25 mouse cellular contexts compared by ENCODE assay signal in the genomic region with DNA sequence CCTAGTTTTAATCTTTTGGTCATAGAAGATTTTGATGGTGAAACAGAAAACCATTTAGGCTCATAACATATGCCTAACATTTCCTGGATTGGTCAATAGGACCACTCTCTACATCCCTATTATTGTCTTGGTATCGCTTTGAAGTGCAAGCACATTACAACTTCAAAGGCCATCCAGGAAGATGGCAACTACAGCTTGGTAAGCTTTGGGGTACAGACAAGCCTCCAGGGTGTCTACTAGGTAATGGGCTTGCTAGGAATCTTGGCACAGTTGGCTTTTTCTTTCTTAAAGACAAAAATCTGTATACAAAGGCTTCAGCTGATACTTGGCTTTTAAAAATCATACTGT.
A peak's percentile ranks its signal among the peaks of the same experiment; 100 is the strongest.
DNase-seq lines count a peak whose midpoint lies in the region; ATAC-seq lines count a peak whose summit lies in the region.
"Had no signal": no experiment of that assay in that cellular context is flagged by ENCODE, and none has a peak within 500 bp of the region (broad histone marks: within the 10 kb centered on the region; RNA-seq: fewer than 3 reads in every experiment).

No protein-coding gene starts in this region.

- H3K4me3 ChIP-seq in forebrain, embryonic 10.5 days, result no peak overlapping the region
- no peak overlapping the region for H3K4me3 ChIP-seq in forebrain, embryonic 15.5 days
- no peak overlapping the region for H3K4me3 ChIP-seq in hindbrain, embryonic 11.5 days (ENCODE audit: low read depth, low read length)
- H3K4me3 ChIP-seq in hindbrain, embryonic 13.5 days, result no peak overlapping the region
- H3K4me3 ChIP-seq in midbrain, embryonic 15.5 days, result no peak overlapping the region
- H3K4me3 ChIP-seq in midbrain, embryonic 11.5 days (ENCODE audit: low read depth, low read length), result no peak overlapping the region
- H3K4me3 ChIP-seq: embryonic facial prominence, embryonic 10.5 days; embryonic facial prominence, embryonic 13.5 days; erythroblast, embryonic 14.5 days; heart, embryonic 12.5 days; heart, embryonic 15.5 days; hindbrain, embryonic 10.5 days; hindbrain, embryonic 15.5 days had no signal

- DNase-seq in forebrain, embryonic 10.5 days (ENCODE audit: extremely low spot score, low spot score), result no peak
- DNase-seq in hindbrain, embryonic 11.5 days (ENCODE audit: low spot score), result no peak
- no peak for DNase-seq in midbrain, embryonic 11.5 days (ENCODE audit: low spot score, missing footprints)
- DNase-seq: adrenal gland, adult 8-10 months; adrenal gland, postnatal 25 days; cerebellum, adult 11-12 months; cerebellum, adult 8-10 months; cerebellum, postnatal 10 days; cerebellum, postnatal 36 days; gastrocnemius, postnatal 25 days; heart, adult 18-20 months; heart, postnatal 10 days; heart, postnatal 36 days had no signal

- no peak for ATAC-seq in forebrain, embryonic 15.5 days (replicated peaks)
- ATAC-seq in hindbrain, embryonic 11.5 days (ENCODE audit: low FRiP score), result 0 out of 2 replicates have a peak, but pooled peaks have one; percentile 12
- no peak for ATAC-seq in hindbrain, embryonic 13.5 days (ENCODE audit: low FRiP score)
- ATAC-seq in midbrain, embryonic 15.5 days (replicated peaks), result 0 out of 2 replicates have a peak, but pooled peaks have one; percentile 31
- ATAC-seq in midbrain, embryonic 11.5 days (ENCODE audit: low FRiP score), result no peak
- ATAC-seq: activated CD4-positive, CD25-positive, alpha-beta regulatory T cell, adult 4 months; intestine, postnatal 0 days had no signal

- no peak overlapping the region for H3K4me2 ChIP-seq in forebrain, embryonic 15.5 days (replicated peaks)
- H3K4me2 ChIP-seq in hindbrain, embryonic 11.5 days (replicated peaks; ENCODE audit: low read depth, low read length), result no peak overlapping the region
- no peak overlapping the region for H3K4me2 ChIP-seq in hindbrain, embryonic 13.5 days
- H3K4me2 ChIP-seq in midbrain, embryonic 15.5 days, result no peak overlapping the region
- H3K4me2 ChIP-seq in midbrain, embryonic 11.5 days, result no peak overlapping the region
- H3K4me2 ChIP-seq: embryonic facial prominence, embryonic 13.5 days; heart, embryonic 12.5 days; heart, embryonic 15.5 days; hindbrain, embryonic 15.5 days had no signal

- no peak overlapping the region for H3K9ac ChIP-seq in forebrain, embryonic 15.5 days (replicated peaks)
- H3K9ac ChIP-seq in hindbrain, embryonic 11.5 days (ENCODE audit: low read depth, low read length), result no peak overlapping the region
- no peak overlapping the region for H3K9ac ChIP-seq in hindbrain, embryonic 13.5 days
- H3K9ac ChIP-seq in midbrain, embryonic 15.5 days, result no peak overlapping the region
- no peak overlapping the region for H3K9ac ChIP-seq in midbrain, embryonic 11.5 days (ENCODE audit: low read length)
- H3K9ac ChIP-seq: embryonic facial prominence, embryonic 13.5 days; heart, embryonic 12.5 days; heart, embryonic 15.5 days; hindbrain, embryonic 15.5 days had no signal

- H3K36me3 ChIP-seq in forebrain, embryonic 10.5 days (replicated peaks), result no peaks in the 10 kb centered on the region
- no peaks in the 10 kb centered on the region for H3K36me3 ChIP-seq in forebrain, embryonic 15.5 days
- H3K36me3 ChIP-seq in hindbrain, embryonic 11.5 days (ENCODE audit: control insufficient read depth, insufficient read depth, low read length), result no peaks in the 10 kb centered on the region
- H3K36me3 ChIP-seq in hindbrain, embryonic 13.5 days, result no peaks in the 10 kb centered on the region
- H3K36me3 ChIP-seq in midbrain, embryonic 15.5 days (replicated peaks), result no peaks in the 10 kb centered on the region
- H3K36me3 ChIP-seq in midbrain, embryonic 11.5 days (ENCODE audit: control insufficient read depth, insufficient read depth, low read length), result no peaks in the 10 kb centered on the region
- H3K36me3 ChIP-seq: embryonic facial prominence, embryonic 10.5 days; embryonic facial prominence, embryonic 13.5 days; heart, embryonic 12.5 days; heart, embryonic 15.5 days; hindbrain, embryonic 10.5 days; hindbrain, embryonic 15.5 days had no signal

- H3K9me3 ChIP-seq in forebrain, embryonic 10.5 days, result no peaks in the 10 kb centered on the region
- no peaks in the 10 kb centered on the region for H3K9me3 ChIP-seq in forebrain, embryonic 15.5 days
- H3K9me3 ChIP-seq in hindbrain, embryonic 11.5 days (ENCODE audit: control insufficient read depth, low read length), result no peaks in the 10 kb centered on the region
- no peaks in the 10 kb centered on the region for H3K9me3 ChIP-seq in hindbrain, embryonic 13.5 days
- H3K9me3 ChIP-seq in midbrain, embryonic 15.5 days, result no peaks in the 10 kb centered on the region
- no peaks in the 10 kb centered on the region for H3K9me3 ChIP-seq in midbrain, embryonic 11.5 days (ENCODE audit: control insufficient read depth, low read length)
- H3K9me3 ChIP-seq: embryonic facial prominence, embryonic 10.5 days; embryonic facial prominence, embryonic 13.5 days; heart, embryonic 12.5 days; heart, embryonic 15.5 days; hindbrain, embryonic 10.5 days; hindbrain, embryonic 15.5 days had no signal

- 63% methylated on average over 1 of the region's 1 CpGs for WGBS in forebrain, embryonic 10.5 days
- WGBS in forebrain, embryonic 15.5 days, result 36% methylated on average over 1 of the region's 1 CpGs
- 74% methylated on average over 1 of the region's 1 CpGs for WGBS in hindbrain, embryonic 11.5 days
- WGBS in hindbrain, embryonic 13.5 days, result 74% methylated on average over 1 of the region's 1 CpGs
- WGBS in midbrain, embryonic 15.5 days, result 45% methylated on average over 1 of the region's 1 CpGs
- 55% methylated on average over 1 of the region's 1 CpGs for WGBS in midbrain, embryonic 11.5 days

- H3K4me1 ChIP-seq in forebrain, embryonic 10.5 days, result peaks cover 40% of the 10 kb centered on the region
- H3K4me1 ChIP-seq in forebrain, embryonic 15.5 days, result peaks cover 16% of the 10 kb centered on the region
- no peaks in the 10 kb centered on the region for H3K4me1 ChIP-seq in hindbrain, embryonic 11.5 days (replicated peaks; ENCODE audit: control insufficient read depth, insufficient read depth, low read length)
- no peaks in the 10 kb centered on the region for H3K4me1 ChIP-seq in hindbrain, embryonic 13.5 days (replicated peaks)
- H3K4me1 ChIP-seq in midbrain, embryonic 15.5 days, result peaks cover 12% of the 10 kb centered on the region
- peaks cover 5% of the 10 kb centered on the region for H3K4me1 ChIP-seq in midbrain, embryonic 11.5 days (ENCODE audit: control insufficient read depth, insufficient read depth, low read length)
- H3K4me1 ChIP-seq: embryonic facial prominence, embryonic 13.5 days; heart, embryonic 12.5 days; heart, embryonic 15.5 days; hindbrain, embryonic 15.5 days had no signal

- peak overlapping the region; percentile 58 for H3K27ac ChIP-seq in forebrain, embryonic 10.5 days
- H3K27ac ChIP-seq in forebrain, embryonic 15.5 days (replicated peaks), result no peak overlapping the region
- no peak overlapping the region for H3K27ac ChIP-seq in hindbrain, embryonic 11.5 days (ENCODE audit: low read depth, low read length)
- no peak overlapping the region for H3K27ac ChIP-seq in hindbrain, embryonic 13.5 days
- no peak overlapping the region for H3K27ac ChIP-seq in midbrain, embryonic 15.5 days
- no peak overlapping the region for H3K27ac ChIP-seq in midbrain, embryonic 11.5 days (ENCODE audit: low read depth, low read length)
- H3K27ac ChIP-seq: embryonic facial prominence, embryonic 10.5 days; embryonic facial prominence, embryonic 13.5 days; heart, embryonic 15.5 days; hindbrain, embryonic 10.5 days; hindbrain, embryonic 15.5 days had no signal

- H3K27me3 ChIP-seq in forebrain, embryonic 10.5 days (ENCODE audit: poor library complexity, severe bottlenecking), result peaks cover 36% of the 10 kb centered on the region
- H3K27me3 ChIP-seq in forebrain, embryonic 15.5 days, result no peaks in the 10 kb centered on the region
- peaks cover 25% of the 10 kb centered on the region for H3K27me3 ChIP-seq in hindbrain, embryonic 11.5 days (ENCODE audit: control insufficient read depth, insufficient read depth, low read length)
- peaks cover 35% of the 10 kb centered on the region for H3K27me3 ChIP-seq in hindbrain, embryonic 13.5 days
- peaks cover 11% of the 10 kb centered on the region for H3K27me3 ChIP-seq in midbrain, embryonic 15.5 days (replicated peaks)
- peaks cover 24% of the 10 kb centered on the region for H3K27me3 ChIP-seq in midbrain, embryonic 11.5 days (ENCODE audit: control insufficient read depth, insufficient read depth, low read length)
- H3K27me3 ChIP-seq: embryonic facial prominence, embryonic 13.5 days; heart, embryonic 12.5 days; heart, embryonic 15.5 days had no signal

Comparison
In these comparisons a context has a peak if more than half of its experiments do, and no peak if none do; other contexts are left out.
1. ATAC-seq: peak in hindbrain, embryonic 11.5 days (single experiment) and midbrain, embryonic 15.5 days (single experiment); none in forebrain, embryonic 15.5 days (single experiment), hindbrain, embryonic 13.5 days (single experiment) and midbrain, embryonic 11.5 days (single experiment).